In the genomic region with DNA sequence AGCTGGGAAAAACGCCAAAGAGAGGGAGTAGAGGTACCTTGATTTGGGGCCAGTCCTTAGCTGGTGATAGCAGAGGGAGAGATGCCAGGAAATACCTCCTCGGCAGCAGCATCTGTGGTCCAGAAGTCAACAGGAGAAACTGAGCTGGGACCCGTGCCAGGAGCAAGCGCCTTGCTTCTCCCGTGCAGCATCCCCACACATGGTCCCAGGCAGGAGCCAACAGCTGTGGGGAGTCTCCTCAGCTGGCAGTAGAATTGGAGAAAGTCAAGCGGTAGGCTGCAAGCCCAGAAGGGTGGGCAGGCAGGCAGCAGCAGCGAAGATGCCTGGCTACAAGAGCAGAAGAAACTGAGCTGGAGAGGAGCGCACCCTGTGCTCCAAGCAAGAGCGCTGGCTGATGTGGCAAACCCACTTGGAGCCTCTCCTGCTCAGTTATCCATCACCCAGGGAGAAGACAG, we compare ENCODE assay signal across 8 mouse cellular contexts. TPM values are rescaled to one million over a fixed set of nuclear protein-coding genes. Genes with fewer than 3 reads are reported as not detected.
A peak's percentile ranks its signal among the peaks of the same experiment; 100 is the strongest.
DNase-seq lines count a peak whose midpoint lies in the region; ATAC-seq and TF ChIP-seq lines count a peak whose summit lies in the region.

TSS of gene Gpr88 (minus strand) at position 427 of the 455 bp plus-strand sequence.

- no peak within 1 kb of the TSS for H3K27ac ChIP-seq in embryonic facial prominence, embryonic 12.5 days
- no peak within 1 kb of the TSS for H3K27ac ChIP-seq in kidney, embryonic 14.5 days (ENCODE audit: low read depth, low read length)
- no peak within 1 kb of the TSS for H3K27ac ChIP-seq in limb, embryonic 13.5 days
- H3K27ac ChIP-seq in midbrain, embryonic 15.5 days: peak within 1 kb of the TSS; percentile 41; the same call in 1 of the 2 replicates
- no peak within 1 kb of the TSS for H3K27ac ChIP-seq in stomach, postnatal 0 days (replicated peaks)

- ATAC-seq in embryonic facial prominence, embryonic 12.5 days (ENCODE audit: insufficient number of reproducible peaks, insufficient read depth, low FRiP score, low TSS enrichment): peak; percentile 79
- peak; percentile 50; the same call in 1 of the 2 replicates for ATAC-seq in kidney, embryonic 14.5 days (ENCODE audit: low FRiP score, low TSS enrichment)
- peak; percentile 88 for ATAC-seq in limb, embryonic 13.5 days (ENCODE audit: low FRiP score, low read depth)
- ATAC-seq in midbrain, embryonic 15.5 days (replicated peaks): peak; percentile 48
- ATAC-seq in stomach, postnatal 0 days (ENCODE audit: low FRiP score, low TSS enrichment): peak; percentile 75

- TF ChIP-seq CTCF in stomach, postnatal 0 days (IDR thresholded peaks at IDR 0.05; ENCODE audit: low read depth): no peak

- peak within 1 kb of the TSS; percentile 97 for H3K4me2 ChIP-seq in embryonic facial prominence, embryonic 12.5 days (replicated peaks)
- peak within 1 kb of the TSS; percentile 98 for H3K4me2 ChIP-seq in kidney, embryonic 14.5 days (replicated peaks; ENCODE audit: low read depth, low read length)
- H3K4me2 ChIP-seq in limb, embryonic 13.5 days (replicated peaks): peak within 1 kb of the TSS; percentile 99
- H3K4me2 ChIP-seq in midbrain, embryonic 15.5 days: peak within 1 kb of the TSS; percentile 97
- H3K4me2 ChIP-seq in stomach, postnatal 0 days (replicated peaks; ENCODE audit: low read depth): peak within 1 kb of the TSS; percentile 93

- no peaks in the 10 kb centered on the region for H3K9me3 ChIP-seq in embryonic facial prominence, embryonic 12.5 days
- no peaks in the 10 kb centered on the region for H3K9me3 ChIP-seq in kidney, embryonic 14.5 days (ENCODE audit: control insufficient read depth, low read length)
- H3K9me3 ChIP-seq in limb, embryonic 13.5 days: no peaks in the 10 kb centered on the region
- H3K9me3 ChIP-seq in midbrain, embryonic 15.5 days: no peaks in the 10 kb centered on the region
- no peaks in the 10 kb centered on the region for H3K9me3 ChIP-seq in stomach, postnatal 0 days (ENCODE audit: control insufficient read depth, low read length)

- peak within 1 kb of the TSS; percentile 42 for H3K9ac ChIP-seq in embryonic facial prominence, embryonic 12.5 days
- peak within 1 kb of the TSS; percentile 48; the same call in 1 of the 2 replicates for H3K9ac ChIP-seq in kidney, embryonic 14.5 days (ENCODE audit: low read depth, low read length)
- H3K9ac ChIP-seq in limb, embryonic 13.5 days: peak within 1 kb of the TSS; percentile 73
- H3K9ac ChIP-seq in midbrain, embryonic 15.5 days: peak within 1 kb of the TSS; percentile 58
- H3K9ac ChIP-seq in stomach, postnatal 0 days (ENCODE audit: low read length): peak within 1 kb of the TSS; percentile 48

- peaks cover 22% of the 10 kb centered on the region for H3K4me1 ChIP-seq in embryonic facial prominence, embryonic 12.5 days
- peaks cover 22% of the 10 kb centered on the region; the same call in 1 of the 2 replicates for H3K4me1 ChIP-seq in kidney, embryonic 14.5 days (ENCODE audit: control insufficient read depth, insufficient read depth, low read length)
- peaks cover 25% of the 10 kb centered on the region for H3K4me1 ChIP-seq in limb, embryonic 13.5 days
- H3K4me1 ChIP-seq in midbrain, embryonic 15.5 days: peaks cover 23% of the 10 kb centered on the region
- H3K4me1 ChIP-seq in stomach, postnatal 0 days (replicated peaks; ENCODE audit: control insufficient read depth, insufficient read depth): peaks cover 4% of the 10 kb centered on the region

- 4% methylated on average over 9 of the region's 9 CpGs for WGBS in embryonic facial prominence, embryonic 12.5 days
- WGBS in kidney, embryonic 14.5 days: 5% methylated on average over 9 of the region's 9 CpGs
- WGBS in limb, embryonic 13.5 days: 2% methylated on average over 9 of the region's 9 CpGs
- 3% methylated on average over 9 of the region's 9 CpGs for WGBS in midbrain, embryonic 15.5 days
- 4% methylated on average over 9 of the region's 9 CpGs for WGBS in stomach, postnatal 0 days

- peak; percentile 57 for DNase-seq in brain, embryonic 18.5 days (ENCODE audit: low read depth, low spot score)
- DNase-seq in heart, adult 8-10 months (ENCODE audit: low spot score): peak; percentile 45
- peak; percentile 64 for DNase-seq in stomach, postnatal 0 days (ENCODE audit: low spot score)
- no peak for DNase-seq in MN1 (ENCODE audit: low spot score)

- TF ChIP-seq EP300 in stomach, postnatal 0 days (optimal IDR thresholded peaks at IDR 0.05): no peak

- peaks cover 54% of the 10 kb centered on the region for H3K27me3 ChIP-seq in embryonic facial prominence, embryonic 12.5 days
- H3K27me3 ChIP-seq in kidney, embryonic 14.5 days (ENCODE audit: control insufficient read depth, insufficient read depth, low read length): peaks cover 43% of the 10 kb centered on the region
- peaks cover 73% of the 10 kb centered on the region for H3K27me3 ChIP-seq in limb, embryonic 13.5 days
- peaks cover 24% of the 10 kb centered on the region for H3K27me3 ChIP-seq in midbrain, embryonic 15.5 days (replicated peaks)
- peaks cover 11% of the 10 kb centered on the region for H3K27me3 ChIP-seq in stomach, postnatal 0 days (ENCODE audit: control insufficient read depth, insufficient read depth, low read length)

- H3K4me3 ChIP-seq in embryonic facial prominence, embryonic 12.5 days: peak within 1 kb of the TSS; percentile 49
- peak within 1 kb of the TSS; percentile 58 for H3K4me3 ChIP-seq in kidney, embryonic 14.5 days (ENCODE audit: low read length)
- H3K4me3 ChIP-seq in limb, embryonic 13.5 days: peak within 1 kb of the TSS; percentile 60
- peak within 1 kb of the TSS; percentile 68 for H3K4me3 ChIP-seq in midbrain, embryonic 15.5 days
- peak within 1 kb of the TSS; percentile 52 for H3K4me3 ChIP-seq in stomach, postnatal 0 days (ENCODE audit: low read depth, low read length)

- no peaks in the 10 kb centered on the region for H3K36me3 ChIP-seq in embryonic facial prominence, embryonic 12.5 days
- no peaks in the 10 kb centered on the region for H3K36me3 ChIP-seq in kidney, embryonic 14.5 days (ENCODE audit: control insufficient read depth, insufficient read depth, low read length)
- no peaks in the 10 kb centered on the region for H3K36me3 ChIP-seq in limb, embryonic 13.5 days
- H3K36me3 ChIP-seq in midbrain, embryonic 15.5 days (replicated peaks): no peaks in the 10 kb centered on the region
- no peaks in the 10 kb centered on the region for H3K36me3 ChIP-seq in stomach, postnatal 0 days (ENCODE audit: control insufficient read depth, insufficient read depth, low read length)

RNA-seq across cellular contexts. Expression of gene Gpr88, which starts in this region (rescaled TPM):
- 0.91 and 1.2 TPM in 2 replicates for polyA plus RNA-seq in embryonic facial prominence, embryonic 12.5 days (2016; fragmentation: Nextera tagmentation; extraction: Ambion mirVana)
- under 1 TPM; 0.14 to 0.30 (median 0.16) TPM for total RNA-seq in heart, adult 8-10 months (2022)
- polyA plus RNA-seq in kidney, embryonic 14.5 days (2014; fragmentation: Nextera tagmentation; extraction: Ambion mirVana): 0.65 and 1.2 TPM in 2 replicates
- polyA plus RNA-seq in limb, embryonic 13.5 days (2015; fragmentation: Nextera tagmentation; extraction: Ambion mirVana): 1.5 and 1.6 TPM in 2 replicates
- polyA plus RNA-seq in midbrain, embryonic 15.5 days (2015; fragmentation: Nextera tagmentation; extraction: Ambion mirVana): 3.0 and 3.2 TPM in 2 replicates
- 1.1 and 1.4 TPM in 2 replicates for polyA plus RNA-seq in stomach, postnatal 0 days (2015; fragmentation: Nextera tagmentation; extraction: Ambion mirVana)

Comparison
In these comparisons a context has a peak if more than half of its experiments do, and no peak if none do; other contexts are left out.
1. Peak in DNase-seq in heart, adult 8-10 months; RNA of the gene not detected or under 1 TPM.